Mouse (Mus musculus) midbrain, embryonic 14.5 days (tissue): ENCODE data around the gene Rbp4. TPM values are rescaled to one million over a fixed set of nuclear protein-coding genes. Genes with fewer than 3 reads are reported as not detected.

Experiments
- ATAC-seq: fragments of 200-750 bp; cut with Nextera tagmentation; 2 replicates; pipeline ENCODE4 v1.8.0; 2017; ENCODE audit warnings: moderate number of reproducible peaks, moderate library complexity; ENCODE audit not compliant: low FRiP score, low TSS enrichment
- DNase-seq: peaks from one replicate; pipeline ENCODE4 v3.0.0-alpha.2; 2015
- H3K27ac ChIP-seq: fragments of 300-500 bp; sonication (generic); replicated peaks from 2 replicates; pipeline ENCODE4 v1.5.1; 2014; ENCODE audit warnings: mild to moderate bottlenecking, low read depth, low read length, moderate library complexity
- H3K27me3 ChIP-seq: fragments of 300-500 bp; sonication (generic); 2 replicates; pipeline ENCODE4 v1.6.1; 2014; ENCODE audit warnings: low read length, control low read depth, mixed read lengths; ENCODE audit not compliant: control insufficient read depth, insufficient read depth
- H3K36me3 ChIP-seq: fragments of 300-500 bp; sonication (generic); 2 replicates; pipeline ENCODE4 v1.6.1; 2014; ENCODE audit warnings: low read length, control low read depth; ENCODE audit not compliant: control insufficient read depth, insufficient read depth
- H3K4me1 ChIP-seq: fragments of 300-500 bp; sonication (generic); 2 replicates; pipeline ENCODE4 v1.6.1; 2014; ENCODE audit warnings: mild to moderate bottlenecking, antibody characterized with exemption, low read length, control low read depth; ENCODE audit not compliant: control insufficient read depth, insufficient read depth
- H3K4me2 ChIP-seq: fragments of 300-500 bp; sonication (generic); 2 replicates; pipeline ENCODE4 v1.6.1; 2014; ENCODE audit warnings: mild to moderate bottlenecking, low read length, moderate library complexity
- H3K4me3 ChIP-seq: fragments of 300-500 bp; sonication (generic); replicated peaks from 2 replicates; pipeline ENCODE4 v1.5.1; 2014; ENCODE audit warnings: low read depth, low read length
- H3K9ac ChIP-seq: fragments of 300-500 bp; sonication (generic); replicated peaks from 2 replicates; pipeline ENCODE4 v1.6.1; 2014; ENCODE audit warnings: mild to moderate bottlenecking, low read length, moderate library complexity
- H3K9me3 ChIP-seq: fragments of 300-500 bp; sonication (generic); 2 replicates; pipeline ENCODE4 v1.6.1; 2016; ENCODE audit warnings: low read length, control low read depth, mixed read lengths; ENCODE audit not compliant: control insufficient read depth
- WGBS: fragments of 180-500 bp; shearing (Covaris S2); extraction: QIAGEN DNeasy Blood & Tissue Kit; methylation state at CpG from one replicate; pipeline ENCODE4 v1.1.7; 2014; 5-methylcytosine and 5-hydroxymethylcytosine counted together
- polyA plus RNA-seq: library from polyadenylated mRNA; unstranded; fragments of >200 nt; fragmentation: Nextera tagmentation; extraction: Ambion mirVana; gene quantifications from 2 replicates; pipeline ENCODE4 v1.2.1, GENCODE M21; 2014

Rbp4 gene
- polyA plus RNA-seq, 1 experiment from 2014 or later: 4.1 TPM

GRCm38 (mm10) chr19:38124401-38125218, 471 bp downstream of the Rbp4 start:
- DNase-seq (peak; percentile 71), ATAC-seq (peak; percentile 63; the same call in 1 of the 2 replicates)
- H3K4me3 ChIP-seq: peak overlapping the region; percentile 53
- peak overlapping the region; percentile 54 for H3K9ac ChIP-seq
- H3K9me3 ChIP-seq: no peaks in the 10 kb centered on the region
- H3K36me3 ChIP-seq: no peaks in the 10 kb centered on the region
- H3K27ac ChIP-seq: no peak overlapping the region
- no peaks in the 10 kb centered on the region for H3K4me1 ChIP-seq
- peak overlapping the region; percentile 79 for H3K4me2 ChIP-seq
- H3K27me3 ChIP-seq: peaks cover 14% of the 10 kb centered on the region
- WGBS: 2% methylated on average over 58 of the region's 77 CpGs

GRCm38 (mm10) chr19:38123921-38124320, 1.2 kb downstream of the Rbp4 start:
- no peak for ATAC-seq
- WGBS: 31% methylated on average over 9 of the region's 9 CpGs
- DNase-seq: no peak

GRCm38 (mm10) chr19:38120123-38120760, 4.8 kb downstream of the Rbp4 start:
- Histone ChIP-seq H3K9ac (no peak overlapping the region), H3K27ac (no peak overlapping the region), H3K36me3 (no peaks in the 10 kb centered on the region), H3K4me2 (no peak overlapping the region), H3K27me3 (peaks cover 14% of the 10 kb centered on the region), H3K4me1 (no peaks in the 10 kb centered on the region), H3K9me3 (no peaks in the 10 kb centered on the region), H3K4me3 (no peak overlapping the region)
- 87% methylated on average over 5 of the region's 5 CpGs for WGBS
- ATAC-seq (no peak), DNase-seq (no peak)

More at GRCm38 (mm10) chr19:38123921-38124320, 1.2 kb downstream of the Rbp4 start:
- Histone ChIP-seq H3K9ac (no peak overlapping the region), H3K27ac (no peak overlapping the region), H3K36me3 (no peaks in the 10 kb centered on the region), H3K9me3 (no peaks in the 10 kb centered on the region), H3K4me3 (peak overlapping the region; percentile 53; the same call in 1 of the 2 replicates), H3K4me1 (no peaks in the 10 kb centered on the region), H3K27me3 (peaks cover 14% of the 10 kb centered on the region), H3K4me2 (peak overlapping the region; percentile 79)

- WGBS: 93% methylated on average over 7 of the region's 7 CpGs
- no peak for DNase-seq
- Histone ChIP-seq H3K4me1 (no peaks in the 10 kb centered on the region), H3K9me3 (no peaks in the 10 kb centered on the region), H3K36me3 (no peaks in the 10 kb centered on the region), H3K27me3 (no peaks in the 10 kb centered on the region), H3K4me3 (no peak overlapping the region), H3K4me2 (no peak overlapping the region), H3K9ac (no peak overlapping the region), H3K27ac (no peak overlapping the region)
- no peak for ATAC-seq
Observed at GRCm38 (mm10) chr19:38114834-38115491, 10.1 kb downstream of the Rbp4 start.

GRCm38 (mm10) chr19:38112575-38112974, 12.5 kb downstream of the Rbp4 start:
- Histone ChIP-seq H3K9me3 (no peaks in the 10 kb centered on the region), H3K4me1 (no peaks in the 10 kb centered on the region), H3K36me3 (no peaks in the 10 kb centered on the region), H3K27ac (no peak overlapping the region), H3K27me3 (no peaks in the 10 kb centered on the region), H3K4me2 (no peak overlapping the region), H3K9ac (no peak overlapping the region), H3K4me3 (no peak overlapping the region)
- no peak for DNase-seq
- no peak for ATAC-seq
- 51% methylated on average over 4 of the region's 4 CpGs for WGBS

- H3K36me3 ChIP-seq: no peaks in the 10 kb centered on the region
- H3K4me2 ChIP-seq: no peak overlapping the region
- no peak overlapping the region for H3K27ac ChIP-seq
- ATAC-seq (no peak), DNase-seq (no peak)
- no peak overlapping the region for H3K4me3 ChIP-seq
- 81% methylated on average over 8 of the region's 8 CpGs for WGBS
- H3K9ac ChIP-seq: no peak overlapping the region
- no peaks in the 10 kb centered on the region for H3K9me3 ChIP-seq
- H3K27me3 ChIP-seq: no peaks in the 10 kb centered on the region
- H3K4me1 ChIP-seq: no peaks in the 10 kb centered on the region
Observed at GRCm38 (mm10) chr19:38111056-38111455, 14.0 kb downstream of the Rbp4 start.

- Histone ChIP-seq H3K36me3 (no peaks in the 10 kb centered on the region), H3K27ac (no peak overlapping the region), H3K4me3 (no peak overlapping the region), H3K4me1 (no peaks in the 10 kb centered on the region), H3K9ac (no peak overlapping the region), H3K9me3 (no peaks in the 10 kb centered on the region), H3K4me2 (no peak overlapping the region), H3K27me3 (no peaks in the 10 kb centered on the region)
- 93% methylated on average over 15 of the region's 15 CpGs for WGBS
- ATAC-seq (no peak), DNase-seq (no peak)
Observed at GRCm38 (mm10) chr19:38109506-38110242, 15.4 kb downstream of the Rbp4 start.

- no peak overlapping the region for H3K4me3 ChIP-seq
- WGBS: 95% methylated on average over 4 of the region's 4 CpGs
- DNase-seq: no peak
Observed at GRCm38 (mm10) chr19:38107871-38108270, 17.2 kb downstream of the Rbp4 start.

More at GRCm38 (mm10) chr19:38107871-38108270, 17.2 kb downstream of the Rbp4 start:
- Histone ChIP-seq H3K27ac (no peak overlapping the region), H3K36me3 (no peaks in the 10 kb centered on the region), H3K9me3 (no peaks in the 10 kb centered on the region), H3K4me2 (no peak overlapping the region), H3K9ac (no peak overlapping the region), H3K27me3 (no peaks in the 10 kb centered on the region), H3K4me1 (no peaks in the 10 kb centered on the region)
- ATAC-seq: no peak
